Mouse (Mus musculus): ENCODE results near the gene Babam1.

Gene Babam1

DNA sequence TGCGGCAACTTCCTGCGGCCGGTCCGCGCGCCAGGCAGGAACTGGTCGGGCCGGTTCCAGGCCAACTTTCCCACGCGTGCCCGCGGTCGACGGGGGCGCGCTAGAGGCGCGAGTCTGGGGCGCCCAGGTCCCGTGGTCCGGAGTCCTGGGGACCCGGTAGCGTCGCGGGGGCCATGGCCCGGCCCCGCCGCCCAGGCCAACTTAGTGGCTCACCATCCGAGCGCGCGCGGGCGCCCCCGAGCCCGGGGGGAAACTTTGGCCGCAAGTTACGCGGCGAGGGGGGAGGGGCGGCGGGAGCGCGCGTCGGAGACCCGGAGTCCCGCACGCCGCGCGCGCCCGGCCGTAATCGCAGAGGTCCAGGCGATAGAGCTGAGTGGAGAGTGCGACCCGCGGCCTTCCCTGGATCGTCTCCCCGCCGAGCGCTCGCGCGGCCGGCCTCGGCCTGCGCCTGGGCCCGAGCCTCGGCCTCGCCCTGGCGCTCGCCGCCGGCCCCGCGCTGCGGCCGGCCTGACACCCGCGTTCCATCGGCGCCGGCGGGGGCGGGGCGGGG lies 15.2 kb upstream of the Babam1 start, which contains the start of gene Nr2f6:
Gene Nr2f6 (minus strand): TSS at position 540 of the 550 bp plus-strand sequence.
- peak; percentile 89 for DNase-seq

DNA sequence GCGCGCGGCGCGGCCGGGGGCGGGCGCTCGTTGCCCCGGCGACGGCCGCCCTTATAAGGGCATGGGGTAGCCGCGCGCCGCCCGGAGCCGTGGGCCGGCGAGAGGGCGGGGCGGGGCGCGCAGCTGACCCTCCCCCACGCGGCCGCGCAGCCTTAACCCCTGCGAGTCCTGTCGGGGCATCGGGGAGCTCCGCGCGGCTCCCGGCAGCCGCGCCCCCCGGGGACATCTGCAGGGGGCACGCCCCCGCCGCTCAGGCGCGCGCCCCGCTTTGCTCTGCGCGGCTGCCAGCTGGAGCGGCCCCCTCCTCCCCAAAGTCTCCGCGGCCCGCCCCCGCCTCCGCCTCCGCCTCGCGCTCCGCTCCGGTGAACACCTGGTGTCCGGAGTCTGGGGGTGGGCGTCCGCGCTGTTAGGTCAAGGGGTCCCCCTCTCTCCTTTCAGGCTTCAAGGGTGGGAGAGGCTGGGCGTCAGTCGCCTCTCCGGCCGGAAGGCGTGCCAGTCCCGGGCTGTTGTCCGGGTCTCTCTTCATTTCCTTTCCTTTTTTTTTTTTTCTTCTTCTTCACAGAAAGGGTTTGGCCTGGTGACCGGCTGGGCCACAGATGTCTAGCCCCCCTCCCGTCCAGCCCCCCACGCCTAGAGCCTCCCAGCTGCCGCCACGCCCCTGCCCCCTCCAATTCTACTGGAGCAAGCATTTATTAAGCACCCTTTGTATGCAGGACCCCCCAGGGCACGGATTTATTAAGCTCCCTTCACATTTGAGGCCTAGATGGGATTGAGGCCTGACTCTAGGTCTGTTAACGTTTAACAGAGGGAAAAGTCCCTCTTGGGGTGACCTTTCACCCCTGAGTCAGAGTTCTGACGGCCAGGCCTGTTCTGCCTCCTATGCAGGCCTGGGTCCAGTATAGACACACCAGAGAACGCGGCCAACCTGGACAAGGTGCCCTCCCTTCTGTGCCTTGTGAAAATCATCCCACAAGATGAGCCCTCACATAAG lies 14.4 kb upstream of the Babam1 start:
- DNase-seq: peak; percentile 94

DNA sequence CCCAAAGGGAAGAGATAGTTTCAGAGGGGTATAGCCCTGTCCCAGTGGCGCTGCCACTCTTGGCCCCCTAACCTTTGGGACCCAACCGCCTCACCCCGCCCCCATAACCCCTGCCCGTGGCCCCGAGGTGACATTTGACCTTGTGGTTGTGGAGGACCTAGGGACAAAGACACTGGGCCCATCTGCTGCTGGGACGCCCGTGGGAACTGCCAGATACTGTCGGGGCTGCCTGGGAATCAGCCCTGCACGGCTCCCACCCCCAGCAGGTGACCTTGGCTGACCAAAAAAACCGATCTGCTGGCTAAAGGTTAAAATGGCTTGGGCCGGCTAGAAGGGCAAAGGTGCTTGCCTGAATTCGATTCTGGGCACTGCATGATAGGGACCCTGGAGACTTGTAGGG lies 13.3 kb upstream of the Babam1 start:
- no peak for DNase-seq

DNA sequence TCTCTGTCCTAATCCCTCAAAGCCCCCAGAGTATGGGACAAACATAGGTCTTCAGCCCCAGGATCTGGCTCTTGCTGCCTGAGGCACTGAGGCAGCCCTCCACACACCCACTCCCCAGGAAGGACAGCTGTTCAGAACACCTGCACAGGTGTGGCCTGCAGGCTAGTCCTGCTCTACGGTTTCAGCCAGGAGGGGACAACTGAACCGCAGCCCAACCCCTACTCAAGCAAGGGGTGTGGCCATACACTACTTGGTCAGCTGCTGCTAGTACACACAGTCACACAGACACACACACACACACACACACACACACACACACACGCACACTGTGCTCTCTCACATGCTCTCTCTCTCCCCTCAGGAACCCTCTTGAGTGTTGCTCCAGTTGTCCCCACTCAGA lies 12.8 kb upstream of the Babam1 start:
- DNase-seq: peak; percentile 63

DNA sequence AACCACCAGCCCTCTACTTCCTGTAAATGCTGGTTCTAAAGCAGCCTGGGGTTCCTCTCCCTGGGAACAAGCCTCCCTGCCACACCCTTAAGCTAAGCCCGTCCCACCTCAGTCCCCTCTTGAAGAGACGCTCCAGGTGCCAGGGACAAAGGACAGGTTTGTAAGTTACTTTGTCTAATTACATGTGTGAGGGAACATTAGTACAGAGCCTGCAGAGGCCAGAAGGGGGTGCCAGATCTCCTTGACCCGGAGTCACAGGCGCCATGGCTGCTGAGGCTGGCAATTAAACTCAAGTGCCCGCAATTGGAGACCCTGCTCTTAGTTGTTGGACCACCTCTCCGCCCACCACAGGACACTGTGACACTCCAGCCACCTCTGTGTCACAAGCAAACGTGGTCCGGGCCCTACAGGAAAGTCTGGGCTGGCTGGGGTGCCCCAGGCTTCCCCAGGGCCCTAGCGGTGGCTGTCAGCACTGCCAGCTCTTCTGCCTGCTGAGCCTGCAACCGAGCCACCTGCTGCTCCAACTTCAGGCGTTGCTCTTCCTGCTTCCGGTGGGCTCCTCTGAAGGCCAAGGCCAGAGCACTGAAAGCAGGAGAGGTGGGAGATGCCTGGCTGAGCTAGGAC lies 11.3 kb upstream of the Babam1 start:
- no peak for DNase-seq

DNA sequence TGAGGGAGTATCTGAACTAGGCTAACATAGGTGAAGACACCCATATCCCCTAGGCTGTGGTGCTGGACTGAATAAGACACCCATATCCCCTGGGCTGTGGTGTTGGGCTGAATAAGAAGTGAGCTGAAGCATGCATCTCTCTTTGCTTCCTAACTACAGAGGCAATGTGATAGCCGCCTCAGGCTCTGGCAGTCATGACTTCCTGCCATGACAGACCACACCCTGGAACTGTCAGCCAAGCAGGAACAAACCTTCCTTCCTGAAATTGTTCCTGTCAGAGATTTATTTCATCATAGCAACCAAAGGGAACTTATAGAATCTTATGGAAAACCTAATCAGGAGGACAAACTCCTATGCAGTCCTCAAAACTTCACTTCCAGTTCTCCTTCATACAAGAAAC lies 8.4 kb upstream of the Babam1 start:
- peak; percentile 46 for DNase-seq

DNA sequence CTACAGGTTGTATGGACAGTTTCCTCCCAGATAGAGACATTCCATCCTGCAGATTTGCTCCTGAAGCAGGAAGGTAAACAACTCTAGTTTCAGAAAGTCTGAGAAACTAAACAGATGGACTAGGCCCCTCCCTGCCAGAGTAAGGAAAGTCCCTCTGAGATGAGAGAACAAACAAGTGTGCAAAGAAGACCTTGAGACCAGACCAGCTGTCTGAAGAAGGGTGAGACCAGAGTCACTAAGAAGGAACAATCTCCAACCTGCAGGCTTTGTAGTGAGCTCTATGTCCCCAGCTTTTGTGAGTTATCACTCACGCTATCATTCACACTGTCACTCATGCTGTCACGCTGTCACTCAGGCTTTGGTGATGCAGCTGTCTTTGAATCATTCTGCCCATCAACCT lies 5.0 kb upstream of the Babam1 start:
- no peak for DNase-seq

DNA sequence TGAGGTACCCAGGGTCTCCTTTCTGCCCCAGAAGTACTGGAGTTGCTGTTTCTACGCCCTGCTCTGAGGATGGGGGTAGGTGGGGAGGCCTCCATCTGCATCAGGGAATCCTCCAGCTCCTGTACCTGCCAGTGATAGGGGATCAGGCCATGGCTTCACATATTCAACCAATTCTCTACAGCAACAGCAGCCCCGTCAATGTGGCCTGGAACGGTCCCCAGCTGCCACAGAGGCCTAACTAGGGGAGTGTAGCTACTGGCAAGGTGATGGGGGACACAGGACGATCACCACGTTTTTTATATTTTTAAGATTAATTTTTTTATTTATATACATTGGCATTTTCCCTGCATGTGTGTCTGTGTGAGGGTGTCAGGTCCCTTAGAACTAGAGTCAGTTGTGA lies 4.3 kb upstream of the Babam1 start:
- no peak for DNase-seq

DNA sequence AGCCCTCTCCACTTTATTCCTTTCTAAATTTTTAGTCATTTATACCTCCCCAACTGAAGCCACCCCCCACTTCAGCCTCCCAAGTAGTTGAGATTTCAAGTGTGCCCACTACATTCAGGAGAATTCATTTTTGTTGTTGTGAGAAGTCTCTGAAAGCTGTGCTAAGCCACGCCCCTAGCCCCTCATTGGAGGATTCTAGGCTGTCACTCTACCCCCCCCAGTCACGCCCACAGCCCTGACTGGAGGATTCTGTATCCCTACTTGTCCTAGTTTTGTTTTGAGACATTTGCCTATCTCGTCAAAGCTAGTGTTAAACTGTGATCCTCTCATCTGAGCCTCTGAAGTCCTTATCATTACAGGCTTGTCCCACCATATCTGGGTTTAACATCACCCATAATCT lies 3.8 kb upstream of the Babam1 start:
- peak; percentile 86 for DNase-seq

DNA sequence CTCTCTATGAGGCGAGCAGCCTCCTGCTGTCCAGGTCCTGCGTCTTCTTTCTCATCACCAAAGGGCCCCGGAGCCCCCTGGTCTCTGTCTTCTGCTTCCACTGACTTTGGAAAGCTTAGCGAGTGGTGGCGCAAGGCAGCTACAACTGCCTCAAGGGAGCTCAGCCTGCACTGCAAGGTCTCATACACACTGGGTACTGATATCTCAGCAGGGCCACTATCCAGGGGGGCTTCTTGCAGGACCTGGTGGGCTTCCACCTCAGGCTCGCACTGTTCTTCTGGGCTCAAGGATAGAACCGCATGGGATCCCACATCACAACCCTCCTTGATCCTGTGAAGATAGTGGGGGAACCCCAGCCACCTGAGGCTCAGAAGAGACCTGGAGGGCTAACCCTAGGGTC lies 2.2 kb upstream of the Babam1 start:
- DNase-seq: no peak

DNA sequence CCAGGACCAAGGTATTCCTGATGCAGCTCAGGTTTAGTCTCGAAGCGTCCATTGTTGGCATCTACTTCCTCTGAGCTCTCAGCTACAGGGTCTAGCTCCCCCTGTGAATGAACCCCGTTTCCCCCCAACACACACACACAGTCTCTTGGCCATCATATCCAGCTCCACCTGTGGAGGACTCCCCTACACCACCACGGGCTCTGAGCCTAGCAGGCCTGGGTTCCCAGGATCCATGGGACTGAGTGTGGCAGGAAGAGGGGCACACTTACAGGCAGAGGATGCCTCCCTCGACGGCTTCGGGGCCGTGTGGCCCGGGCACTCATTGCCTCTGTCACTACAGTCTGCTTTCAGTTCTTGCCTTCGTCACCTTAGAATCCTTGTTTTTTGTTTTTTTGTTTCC lies 1.6 kb upstream of the Babam1 start:
- no peak for DNase-seq

DNA sequence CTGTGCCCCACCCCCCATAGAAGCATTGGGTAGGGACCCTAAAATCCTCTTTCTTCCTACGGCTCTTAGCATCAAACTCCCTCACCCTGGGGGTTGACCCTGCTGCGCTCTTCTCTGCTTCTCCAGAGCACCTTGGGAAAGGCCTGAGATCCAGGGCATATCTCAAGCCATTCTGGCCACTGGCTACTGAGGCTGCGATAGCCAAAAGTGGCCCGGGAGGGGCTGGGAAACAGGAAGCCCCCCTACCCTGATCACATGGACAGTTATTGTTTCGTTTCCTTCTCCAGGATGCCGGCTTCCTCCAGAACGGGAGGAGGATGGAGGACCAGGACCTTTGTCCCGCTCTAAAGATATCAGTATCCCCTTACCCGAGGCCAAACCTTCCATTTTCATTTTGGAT lies 1.0 kb upstream of the Babam1 start, which contains the start of gene Ushbp1:
Gene Ushbp1 (minus strand): TSS at position 174 of the 400 bp plus-strand sequence.
- DNase-seq: peak; percentile 70

DNA sequence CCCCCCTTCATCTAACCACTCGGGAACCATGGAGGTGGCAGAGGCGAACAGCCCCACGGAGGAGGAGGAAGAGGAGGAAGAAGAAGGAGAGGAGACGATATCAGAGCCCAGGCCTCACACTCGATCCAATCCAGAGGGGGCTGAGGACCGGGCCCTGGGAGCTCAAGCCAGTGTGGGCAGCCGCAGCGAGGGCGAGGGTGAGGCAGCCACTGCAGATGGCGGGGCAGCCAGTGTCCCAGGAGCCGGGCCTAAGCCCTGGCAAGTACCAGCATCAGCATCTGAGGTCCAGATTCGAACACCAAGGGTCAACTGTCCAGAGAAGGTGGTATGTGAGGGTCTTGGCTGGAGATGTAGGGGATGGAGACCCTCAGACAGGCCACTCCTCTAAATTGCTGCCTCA lies 1.0 kb downstream of the Babam1 start:
- DNase-seq: no peak

DNA sequence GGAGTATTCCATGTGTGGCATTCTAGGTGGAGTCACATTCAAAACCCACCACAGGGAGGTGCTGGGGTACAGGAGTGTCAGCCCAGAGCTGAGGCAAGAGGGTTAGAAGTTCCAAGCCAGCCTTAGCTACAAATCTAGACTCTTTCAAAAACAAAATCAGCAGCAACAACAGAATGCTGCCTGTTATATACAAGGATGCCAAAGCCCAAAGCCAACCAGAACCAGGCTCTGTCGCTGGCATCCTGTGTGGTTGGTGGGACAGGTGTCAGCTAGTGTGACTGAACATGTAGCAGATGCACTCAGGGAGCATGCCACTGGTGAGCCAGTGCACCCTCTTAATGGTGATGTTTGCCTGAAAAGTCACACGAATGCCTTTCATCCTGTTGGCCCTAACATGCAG lies 4.2 kb downstream of the Babam1 start:
- no peak for DNase-seq

DNA sequence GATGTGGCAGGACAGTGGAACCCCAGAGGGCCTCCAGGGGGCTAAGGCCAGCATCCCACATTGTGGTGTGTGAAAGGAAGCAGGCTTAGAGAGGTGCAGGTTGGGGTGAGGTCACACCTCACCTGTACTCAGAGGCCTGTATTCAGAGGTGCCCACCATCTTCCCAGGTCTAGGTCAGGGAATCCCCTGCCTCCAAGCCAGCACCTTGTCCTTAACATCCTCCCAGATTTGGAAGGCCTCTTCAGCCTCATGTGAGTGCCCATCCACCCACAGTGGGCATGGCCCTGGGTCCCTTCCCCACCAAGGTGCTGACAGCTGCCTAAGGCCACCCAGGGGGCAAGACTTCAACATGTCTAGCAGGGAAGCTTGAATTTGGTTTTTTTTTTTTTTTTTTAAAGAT lies 4.8 kb downstream of the Babam1 start:
- DNase-seq: no peak

DNA sequence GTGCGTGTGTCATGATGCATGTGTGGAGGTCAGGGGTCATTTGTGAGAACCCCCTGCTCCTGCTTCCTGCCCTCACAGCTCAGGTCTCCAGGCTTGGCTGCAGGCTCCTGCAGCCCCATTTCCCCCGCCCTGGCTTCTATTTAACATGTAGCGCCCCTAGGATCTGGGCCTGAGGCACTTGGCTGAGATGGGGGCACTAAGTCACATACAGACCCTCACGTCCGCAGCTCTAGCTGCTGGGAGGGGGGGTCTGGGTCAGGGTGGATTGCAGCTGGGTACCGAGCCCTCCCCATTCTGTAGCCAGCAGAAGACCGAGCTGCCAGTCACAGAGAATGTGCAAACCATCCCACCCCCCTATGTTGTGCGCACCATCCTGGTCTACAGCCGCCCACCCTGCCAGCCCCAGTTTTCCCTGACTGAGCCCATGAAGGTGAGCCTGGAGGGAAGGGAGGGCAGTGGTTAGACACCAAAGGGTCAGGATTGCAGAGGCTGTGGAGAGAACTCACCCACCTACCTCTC lies 5.8 kb downstream of the Babam1 start:
- no peak for DNase-seq

DNA sequence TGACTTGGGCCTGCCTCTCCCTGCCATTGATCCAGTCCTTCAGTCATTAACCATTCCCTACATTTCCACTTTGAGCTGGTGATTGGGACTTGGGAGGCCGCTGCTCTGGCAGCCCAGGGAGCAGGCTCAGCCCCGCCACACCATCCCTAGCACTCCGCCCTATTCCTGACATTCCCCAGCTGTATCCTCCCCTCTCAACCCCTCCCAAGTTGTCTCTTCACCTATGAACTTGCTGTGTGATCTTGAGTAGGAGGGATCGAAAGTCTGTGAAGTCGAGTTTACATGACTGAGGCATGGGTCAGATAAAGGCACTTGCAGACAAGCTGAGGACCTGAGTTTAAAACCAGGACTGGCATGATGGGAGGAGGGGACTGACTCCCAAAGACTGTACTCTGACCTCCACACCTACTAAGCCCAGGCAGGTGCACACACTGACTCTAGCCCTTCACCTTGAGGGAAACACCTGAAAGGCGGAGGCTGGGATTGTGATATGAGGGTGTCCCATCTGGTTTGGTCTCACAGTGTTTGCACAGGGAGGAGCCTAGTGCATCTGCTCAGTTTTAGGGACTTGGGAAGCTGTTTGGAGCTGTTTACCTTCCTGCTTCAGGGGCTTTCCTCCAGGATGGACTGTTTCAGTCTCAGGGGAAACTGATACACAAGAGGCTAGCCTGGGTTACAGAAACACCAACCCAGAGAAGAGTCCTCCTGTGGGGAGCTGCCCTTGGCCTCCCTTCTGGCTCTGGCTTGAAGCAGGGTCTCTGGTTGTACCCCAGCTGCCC lies 6.6 kb downstream of the Babam1 start:
- no peak for DNase-seq

DNA sequence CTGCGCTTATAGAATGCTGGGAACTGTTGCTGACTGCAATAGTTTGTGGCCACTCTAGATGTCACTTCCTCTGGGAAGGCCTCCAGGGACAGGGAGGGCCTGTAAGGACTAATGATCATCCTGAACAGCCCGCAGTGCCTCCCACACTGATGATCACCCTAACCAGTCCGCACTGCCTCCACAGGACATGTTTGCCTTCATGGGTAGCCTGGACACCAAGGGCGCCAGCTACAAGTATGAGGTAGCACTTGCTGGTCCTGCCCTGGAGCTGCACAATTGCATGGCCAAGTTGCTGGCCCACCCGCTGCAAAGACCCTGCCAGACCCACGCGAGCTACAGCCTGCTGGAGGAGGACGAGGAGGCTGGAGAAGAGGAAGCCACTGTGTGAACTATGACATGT lies 7.3 kb downstream of the Babam1 start:
- no peak for DNase-seq

DNA sequence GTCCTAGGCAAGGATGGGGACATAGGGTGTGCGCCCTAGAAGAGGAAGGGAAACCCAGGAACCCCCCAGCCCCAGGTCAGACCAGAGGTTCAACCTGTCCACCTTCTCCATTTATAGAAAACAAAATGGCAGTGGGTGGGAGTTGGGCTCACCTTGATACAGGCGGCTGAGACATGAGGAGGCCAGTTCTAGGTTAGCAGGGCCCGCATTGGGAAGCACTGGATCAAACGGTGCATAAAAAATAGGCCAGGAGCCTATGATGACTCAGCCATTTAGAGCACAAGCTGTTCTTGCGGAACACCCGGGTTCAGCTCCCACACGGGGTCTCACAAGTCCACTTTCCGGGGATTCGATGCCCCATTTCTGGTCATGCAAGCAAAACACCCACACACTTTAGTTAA lies 8.3 kb downstream of the Babam1 start:
- no peak for DNase-seq

DNA sequence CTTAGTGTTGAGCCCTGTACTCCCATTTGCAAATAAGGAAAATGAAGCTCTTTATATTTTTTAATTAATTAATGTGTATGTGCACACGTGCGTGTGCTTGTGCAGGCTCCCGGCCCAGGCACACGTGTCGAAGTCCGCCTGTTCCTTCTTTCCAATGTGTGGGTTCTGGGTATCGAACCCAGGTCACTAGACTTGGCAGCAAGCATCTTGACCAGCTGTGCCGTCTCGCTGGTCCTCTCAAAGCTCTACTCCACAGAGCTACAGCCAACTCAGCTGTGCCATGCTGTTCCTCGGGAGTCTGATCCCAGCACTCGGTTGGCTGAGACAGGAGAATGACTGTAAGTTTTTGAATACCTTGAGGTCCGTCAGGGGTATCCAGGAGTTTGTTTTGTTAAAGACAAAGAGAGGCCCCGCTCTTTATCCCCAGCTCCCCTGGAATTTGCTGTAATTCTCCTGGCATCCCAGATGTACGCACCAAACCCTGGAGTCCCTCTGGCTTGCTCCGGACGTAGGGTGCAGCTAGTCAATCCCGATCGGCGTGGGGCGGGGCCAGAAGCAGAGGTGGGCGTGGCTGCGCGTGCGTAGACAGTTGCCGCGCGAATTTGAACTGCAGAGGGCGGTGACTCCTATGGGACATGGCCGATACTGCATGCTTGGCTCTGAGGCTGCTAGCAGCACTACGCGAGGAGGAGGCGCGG lies 8.9 kb downstream of the Babam1 start, which contains the start of gene Ankle1:
Gene Ankle1 (plus strand): TSS at position 610 of the 698 bp plus-strand sequence.
- peak; percentile 98 for DNase-seq

DNA sequence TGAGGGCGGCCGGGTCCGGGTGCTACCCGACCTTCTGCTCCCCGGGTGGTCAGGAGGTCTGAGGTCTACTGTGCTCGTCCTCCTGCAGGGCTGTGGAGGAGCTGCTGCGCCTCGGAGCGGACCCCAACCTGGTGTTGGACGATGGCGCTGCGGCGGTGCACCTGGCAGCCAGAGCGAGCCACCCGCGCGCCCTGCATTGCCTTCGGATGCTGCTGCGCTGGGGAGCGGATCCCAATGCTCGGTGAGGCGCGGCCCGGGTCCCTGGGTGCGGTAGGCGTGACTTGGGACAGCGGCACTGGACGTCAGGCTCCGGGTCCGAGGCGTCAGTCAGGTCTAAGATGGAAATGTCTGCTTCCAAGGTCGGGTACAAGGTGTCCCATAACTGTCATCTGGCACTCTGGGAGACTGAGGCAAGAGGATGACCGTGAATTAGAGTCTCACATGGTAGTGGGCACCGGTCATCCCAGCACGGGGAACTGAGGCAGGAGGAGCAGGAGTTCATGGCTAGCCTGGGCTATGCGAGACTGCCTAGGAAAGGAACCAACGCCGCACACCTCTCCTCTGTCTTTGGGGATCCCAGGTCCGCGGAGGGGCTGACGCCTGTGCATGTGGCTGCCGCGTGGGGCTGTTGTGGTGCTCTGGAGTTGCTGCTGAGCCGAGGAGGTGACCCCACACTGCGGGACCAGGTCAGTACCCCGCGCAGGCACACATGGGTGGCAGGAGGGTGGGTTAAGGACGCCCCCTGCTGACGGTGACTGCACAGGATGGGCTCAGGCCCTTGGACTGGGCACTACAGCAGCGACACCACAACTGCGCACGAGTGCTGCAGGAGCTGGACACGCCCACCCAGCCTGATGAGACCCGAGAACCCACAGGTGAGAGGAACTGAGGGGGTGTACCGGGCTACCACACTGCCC lies 9.7 kb downstream of the Babam1 start:
- DNase-seq: peak; percentile 82
